Mouse (Mus musculus) hindbrain, postnatal 0 days (tissue): Measurements from ENCODE around the gene Cmya5. TPM values are rescaled to one million over a fixed set of nuclear protein-coding genes. Genes with fewer than 3 reads are reported as not detected.
"Not testable (repeated sequence)": the region's sequence is repeated elsewhere in the genome, so short reads cannot be mapped to it uniquely, and the experiment has no call there.

Source experiments
- ATAC-seq: fragments of 200-750 bp; cut with Nextera tagmentation; 2 replicates; pipeline ENCODE4 v1.8.0; 2017; ENCODE audit warnings: mild to moderate bottlenecking, moderate TSS enrichment, moderate library complexity
- DNase-seq: peaks from one replicate; pipeline ENCODE4 v3.0.0-alpha.2; 2015; ENCODE audit warnings: low spot score
- H3K27ac ChIP-seq: fragments of 300-500 bp; sonication (generic); 2 replicates; pipeline ENCODE4 v1.5.1; 2014; ENCODE audit warnings: mild to moderate bottlenecking
- H3K27me3 ChIP-seq: fragments of 300-500 bp; sonication (generic); 2 replicates; pipeline ENCODE4 v1.6.1; 2014; ENCODE audit warnings: low read length, mixed read lengths; ENCODE audit not compliant: insufficient read depth
- H3K36me3 ChIP-seq: fragments of 300-500 bp; sonication (generic); 2 replicates; pipeline ENCODE4 v1.6.1; 2014; ENCODE audit warnings: low read length, mixed read lengths; ENCODE audit not compliant: insufficient read depth
- H3K4me1 ChIP-seq: fragments of 300-500 bp; sonication (generic); 2 replicates; pipeline ENCODE4 v1.6.1; 2014; ENCODE audit warnings: antibody characterized with exemption, low read length, mixed read lengths; ENCODE audit not compliant: insufficient read depth
- H3K4me2 ChIP-seq: fragments of 300-500 bp; sonication (generic); 2 replicates; pipeline ENCODE4 v1.6.1; 2014; ENCODE audit warnings: low read depth, mild to moderate bottlenecking, low read length, moderate library complexity, mixed read lengths
- H3K4me3 ChIP-seq: fragments of 300-500 bp; sonication (generic); 2 replicates; pipeline ENCODE4 v1.5.1; 2014; ENCODE audit warnings: low read length
- H3K9ac ChIP-seq: fragments of 300-500 bp; sonication (generic); replicated peaks from 2 replicates; pipeline ENCODE4 v1.6.1; 2014; ENCODE audit warnings: mild to moderate bottlenecking, low read length, moderate library complexity, mixed read lengths
- H3K9me3 ChIP-seq: fragments of 300-500 bp; sonication (generic); 2 replicates; pipeline ENCODE4 v1.6.1; 2016; ENCODE audit warnings: low read length, mixed read lengths
- CTCF ChIP-seq: IDR thresholded peaks from 2 replicates; pipeline ENCODE4 v1.5.1; 2016; ENCODE audit warnings: antibody characterized with exemption, control low read depth, low read depth
- WGBS: fragments of 180-500 bp; shearing (Covaris S2); extraction: QIAGEN DNeasy Blood & Tissue Kit; methylation state at CpG from one replicate; pipeline ENCODE4 v1.1.7; 2014; 5-methylcytosine and 5-hydroxymethylcytosine counted together
- polyA plus RNA-seq: library from polyadenylated mRNA; unstranded; fragments of >200 nt; fragmentation: Nextera tagmentation; extraction: Ambion mirVana; gene quantifications from 2 replicates; pipeline ENCODE4 v1.2.1, GENCODE M21; 2015
- total RNA-seq: library from RNA; depleted of rRNA; stranded (reverse); fragments of >200 nt; gene quantifications from 2 replicates; pipeline ENCODE4 v1.2.3, GENCODE M21; 2014; rRNA removed

The Cmya5 gene
- 0.75 and 0.94 TPM in 2 replicates for total RNA-seq
- polyA plus RNA-seq: 0.19 and 0.26 TPM in 2 replicates

DNA sequence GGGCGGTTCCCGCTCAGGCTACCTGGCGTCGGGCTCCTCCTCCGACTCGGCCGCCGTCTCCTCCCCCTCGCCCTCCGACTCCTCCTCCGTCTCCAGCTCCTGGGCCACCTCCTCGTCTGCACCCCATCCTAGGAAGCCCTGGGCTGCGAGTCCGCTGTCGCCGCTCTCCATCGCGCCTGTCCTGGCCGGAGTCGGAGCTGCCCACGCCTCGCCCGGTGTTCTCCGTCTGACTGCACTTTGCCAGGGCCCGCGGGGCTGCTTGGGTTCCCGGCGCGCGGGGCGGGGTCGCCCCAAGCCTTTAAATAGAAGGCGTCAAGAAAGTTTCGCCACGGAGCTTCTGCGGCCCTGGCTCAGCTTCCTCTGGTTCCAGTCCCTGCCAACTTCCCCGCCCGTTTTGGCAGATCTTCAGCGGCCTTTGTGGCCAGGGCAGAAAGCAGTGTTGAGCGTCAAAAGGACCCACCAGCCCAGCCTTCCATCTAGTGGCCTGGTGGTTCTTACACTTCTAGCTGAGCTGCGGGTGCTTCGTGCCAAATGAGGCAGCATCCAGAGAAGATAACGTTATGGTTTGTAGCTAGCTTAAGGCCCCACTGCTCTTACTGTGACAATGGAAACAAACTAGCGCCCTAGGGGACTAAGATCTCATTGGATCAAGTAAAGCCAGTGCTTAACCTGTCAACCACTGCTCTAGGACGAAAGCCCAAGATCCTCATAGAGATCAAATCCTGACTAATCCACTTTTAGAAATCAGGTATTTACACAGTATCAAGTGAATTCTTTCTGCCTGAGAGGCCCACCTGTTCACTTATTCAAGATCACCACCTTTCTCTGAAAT lies at the start of gene Cmya5:
TSS of gene Cmya5 (minus strand) at position 389 of the 832 bp plus-strand sequence.
- H3K4me3 ChIP-seq: peak within 1 kb of the TSS; percentile 48
- 0 out of 2 replicates have a peak, but pooled peaks cover 4% of the 10 kb centered on the region for H3K36me3 ChIP-seq
- peak within 1 kb of the TSS; percentile 26; the same call in 1 of the 2 replicates for H3K27ac ChIP-seq
- H3K9me3 ChIP-seq: no peaks in the 10 kb centered on the region
- no peaks in the 10 kb centered on the region for H3K4me1 ChIP-seq
- peak within 1 kb of the TSS; percentile 58; the same call in 1 of the 2 replicates for H3K9ac ChIP-seq
- H3K4me2 ChIP-seq: peak within 1 kb of the TSS; percentile 96
- WGBS: 2% methylated on average over 44 of the region's 45 CpGs
- ATAC-seq (peak; percentile 96), DNase-seq (peak; percentile 92)
- H3K27me3 ChIP-seq: no peaks in the 10 kb centered on the region
- TF ChIP-seq CTCF: peak; percentile 72

DNA sequence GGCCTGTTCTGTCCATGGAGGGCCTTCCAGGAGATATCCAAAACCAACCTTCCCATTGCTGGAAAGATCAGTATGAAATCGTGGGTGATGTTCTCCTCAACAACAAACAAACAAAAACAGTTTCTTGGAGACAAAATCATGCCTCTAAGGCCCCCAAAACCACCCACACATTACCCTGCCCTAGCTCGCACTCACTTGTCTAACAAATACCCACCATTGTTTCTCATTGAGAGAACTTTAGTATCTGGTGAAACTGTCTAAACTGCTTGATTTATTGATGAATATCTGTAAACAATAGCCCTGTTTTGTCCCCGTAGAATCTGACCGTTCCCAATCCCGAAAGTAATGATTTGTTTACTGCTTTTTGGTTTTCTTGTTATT lies 48.1 kb upstream of the Cmya5 start:
- H3K4me3 ChIP-seq: peak overlapping the region; percentile 86
- H3K4me1 ChIP-seq: peaks cover 5% of the 10 kb centered on the region; the same call in 1 of the 2 replicates
- H3K27me3 ChIP-seq: no peaks in the 10 kb centered on the region
- 56% methylated on average over 5 of the region's 5 CpGs for WGBS
- H3K36me3 ChIP-seq: no peaks in the 10 kb centered on the region
- H3K9ac ChIP-seq: peak overlapping the region; percentile 85
- ATAC-seq: no peak
- no peaks in the 10 kb centered on the region for H3K9me3 ChIP-seq
- TF ChIP-seq CTCF: no peak
- peak overlapping the region; percentile 75 for H3K4me2 ChIP-seq
- DNase-seq: no peak
- H3K27ac ChIP-seq: peak overlapping the region; percentile 87

DNA sequence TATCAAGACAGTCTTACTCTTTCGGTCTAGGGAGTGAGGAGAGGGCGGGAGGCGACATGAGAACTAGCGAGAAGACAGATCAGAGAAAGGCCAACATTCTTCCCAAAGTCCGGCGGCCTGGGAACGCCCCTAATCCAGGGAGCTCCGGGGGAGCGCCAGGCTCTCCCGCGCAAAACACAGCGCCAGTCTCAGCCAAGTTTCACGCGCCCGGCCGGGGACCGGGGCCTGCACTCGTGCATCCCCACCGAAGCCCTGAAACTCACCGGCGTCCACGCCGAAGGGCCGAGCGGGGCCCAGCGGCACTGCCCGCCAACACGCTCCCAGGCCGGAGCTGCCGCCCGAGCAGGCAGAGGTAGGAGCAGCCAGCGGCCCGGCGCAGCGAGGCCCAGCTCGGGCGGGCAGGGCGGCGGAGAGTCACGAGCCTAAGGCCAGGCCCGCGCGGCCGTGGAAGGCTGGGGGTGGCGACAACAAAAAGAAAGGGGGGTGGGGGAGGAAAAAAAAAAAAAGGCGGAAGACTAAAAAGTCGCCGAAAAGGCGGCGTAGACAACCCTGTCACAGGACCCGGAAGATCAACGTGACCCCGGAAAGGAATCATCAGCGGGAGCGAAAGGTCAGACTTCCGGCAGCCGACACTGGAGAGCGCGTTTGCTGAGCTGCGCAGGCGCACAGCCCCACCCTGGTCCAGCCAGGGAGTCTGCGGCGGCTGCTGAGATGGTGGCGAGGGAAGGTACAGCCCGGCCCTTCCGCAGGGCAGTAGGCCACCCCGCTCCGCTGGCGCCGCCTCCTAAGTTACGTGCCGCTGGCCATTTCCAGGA lies 47.5 kb upstream of the Cmya5 start, which contains the start of gene Tent2:
TSS of gene Tent2 (minus strand) at position 555 of the 815 bp plus-strand sequence.
- Histone ChIP-seq H3K9me3 (no peaks in the 10 kb centered on the region), H3K4me3 (peak within 1 kb of the TSS; percentile 86), H3K4me1 (peaks cover 5% of the 10 kb centered on the region; the same call in 1 of the 2 replicates), H3K36me3 (no peaks in the 10 kb centered on the region), H3K27me3 (no peaks in the 10 kb centered on the region), H3K4me2 (peak within 1 kb of the TSS; percentile 75), H3K27ac (peak within 1 kb of the TSS; percentile 87), H3K9ac (peak within 1 kb of the TSS; percentile 85)
- ATAC-seq: peak; percentile 98
- WGBS: under 1% methylated on average over 71 of the region's 72 CpGs
- peak; percentile 98 for DNase-seq
- no peak for TF ChIP-seq CTCF

DNA sequence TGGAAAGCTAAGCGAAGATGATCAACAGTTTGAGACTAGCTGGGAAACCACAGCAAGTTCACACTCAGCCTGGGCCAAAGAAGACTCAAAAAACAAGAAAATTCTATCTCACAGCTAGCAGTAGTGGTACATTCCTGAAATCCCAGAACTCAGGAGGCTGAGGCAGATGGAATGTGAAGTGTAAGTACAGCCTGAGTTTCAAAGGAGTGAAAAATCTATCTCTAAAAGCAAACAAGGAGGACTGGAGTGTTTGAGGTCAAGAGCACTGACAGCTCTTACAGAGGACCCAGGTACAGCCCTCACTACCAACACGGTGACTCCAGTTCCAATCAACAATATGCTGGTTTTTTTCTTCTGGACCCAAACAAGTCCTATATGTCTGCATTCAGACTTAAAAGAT lies 44.9 kb upstream of the Cmya5 start:
- Histone ChIP-seq H3K4me2 (no peak overlapping the region), H3K27ac (no peak overlapping the region), H3K27me3 (no peaks in the 10 kb centered on the region), H3K9me3 (no peaks in the 10 kb centered on the region), H3K4me3 (no peak overlapping the region), H3K36me3 (no peaks in the 10 kb centered on the region), H3K4me1 (peaks cover 5% of the 10 kb centered on the region; the same call in 1 of the 2 replicates), H3K9ac (no peak overlapping the region)
- no peak for DNase-seq
- ATAC-seq: no peak
- no peak for TF ChIP-seq CTCF
- 92% methylated on average over 2 of the region's 2 CpGs for WGBS

DNA sequence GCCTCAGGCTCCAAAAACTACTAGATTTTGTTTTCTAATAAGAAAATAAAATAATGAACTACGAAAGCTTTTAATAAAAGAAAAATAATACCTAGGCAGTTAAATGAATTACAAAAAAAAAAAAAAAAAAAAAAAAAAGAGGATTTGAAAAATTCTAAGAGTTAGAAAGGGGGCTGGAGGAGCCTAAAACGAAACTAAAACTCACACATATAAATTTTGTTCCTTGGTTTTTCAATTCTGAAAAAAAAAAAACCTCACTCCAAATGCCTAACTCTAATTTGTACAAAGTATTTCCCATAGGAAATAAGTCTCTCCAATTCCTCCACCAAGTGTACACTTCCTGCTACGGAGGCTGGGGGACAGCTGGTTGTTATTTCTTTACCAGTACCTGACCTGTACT lies 44.2 kb upstream of the Cmya5 start:
- no peak overlapping the region for H3K4me3 ChIP-seq
- ATAC-seq: no peak
- TF ChIP-seq CTCF: no peak
- H3K4me2 ChIP-seq: no peak overlapping the region
- no peak overlapping the region for H3K27ac ChIP-seq
- no peak for DNase-seq
- H3K36me3 ChIP-seq: no peaks in the 10 kb centered on the region
- peaks cover 5% of the 10 kb centered on the region; the same call in 1 of the 2 replicates for H3K4me1 ChIP-seq
- 89% methylated on average over 3 of the region's 3 CpGs for WGBS
- no peaks in the 10 kb centered on the region for H3K27me3 ChIP-seq
- H3K9ac ChIP-seq: no peak overlapping the region
- H3K9me3 ChIP-seq: no peaks in the 10 kb centered on the region

DNA sequence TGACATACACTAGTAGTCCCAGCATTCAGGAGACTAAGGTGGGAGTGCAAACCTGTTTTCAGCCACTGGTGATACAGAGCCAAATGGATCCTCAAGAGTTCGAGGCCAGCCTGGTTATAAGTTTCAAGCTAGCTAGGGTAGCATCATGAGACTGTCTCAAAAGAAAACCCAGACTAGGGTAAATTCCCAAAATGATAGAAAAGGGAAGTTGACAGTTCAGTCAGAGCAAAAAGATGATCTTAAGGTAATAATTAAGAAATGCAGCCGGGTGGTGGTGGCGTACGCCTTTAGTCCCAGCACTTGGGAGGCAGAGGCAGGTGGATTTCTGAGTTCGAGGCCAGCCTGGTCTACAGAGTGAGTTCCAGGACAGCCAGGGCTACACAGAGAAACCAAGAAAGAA lies 43.3 kb upstream of the Cmya5 start:
- H3K9me3 ChIP-seq, H3K4me3 ChIP-seq, ATAC-seq, H3K4me2 ChIP-seq, DNase-seq, H3K9ac ChIP-seq, H3K36me3 ChIP-seq, H3K27ac ChIP-seq, H3K27me3 ChIP-seq, H3K4me1 ChIP-seq: not testable (repeated sequence)
- WGBS: 96% methylated on average over 5 of the region's 5 CpGs
